Mouse (Mus musculus) limb, embryonic 13.5 days (tissue): ENCODE measurements around the gene 3110082I17Rik. TPM values are rescaled to one million over a fixed set of nuclear protein-coding genes. Genes with fewer than 3 reads are reported as not detected.
A peak's percentile ranks its signal among the peaks of the same experiment; 100 is the strongest.
"Not testable (repeated sequence)": the region's sequence is repeated elsewhere in the genome, so short reads cannot be mapped to it uniquely, and the experiment has no call there.

Experiments
- ATAC-seq: fragments of 200-750 bp; cut with Nextera tagmentation; 2 replicates; pipeline ENCODE4 v1.8.0; 2017; ENCODE audit warnings: low read depth, moderate number of reproducible peaks, moderate TSS enrichment; ENCODE audit not compliant: low FRiP score
- H3K27ac ChIP-seq: fragments of 300-500 bp; sonication (generic); 2 replicates; pipeline ENCODE4 v1.5.1; 2015; ENCODE audit warnings: inconsistent platforms, mild to moderate bottlenecking, moderate library complexity
- H3K27me3 ChIP-seq: fragments of 300-500 bp; sonication (generic); 2 replicates; pipeline ENCODE4 v1.6.1; 2015; ENCODE audit warnings: mild to moderate bottlenecking, inconsistent platforms
- H3K36me3 ChIP-seq: fragments of 300-500 bp; sonication (generic); 2 replicates; pipeline ENCODE4 v1.6.1; 2015; ENCODE audit warnings: inconsistent platforms, mild to moderate bottlenecking, moderate library complexity
- H3K4me1 ChIP-seq: fragments of 300-500 bp; sonication (generic); 2 replicates; pipeline ENCODE4 v1.6.1; 2015; ENCODE audit warnings: inconsistent platforms
- H3K4me2 ChIP-seq: fragments of 300-500 bp; sonication (generic); replicated peaks from 2 replicates; pipeline ENCODE4 v1.6.1; 2015; ENCODE audit warnings: inconsistent platforms, mild to moderate bottlenecking, moderate library complexity
- H3K4me3 ChIP-seq: fragments of 300-500 bp; sonication (generic); 2 replicates; pipeline ENCODE4 v1.5.1; 2015; ENCODE audit warnings: moderate library complexity, mild to moderate bottlenecking, inconsistent platforms
- H3K9ac ChIP-seq: fragments of 300-500 bp; sonication (generic); 2 replicates; pipeline ENCODE4 v1.6.1; 2015; ENCODE audit warnings: mild to moderate bottlenecking, inconsistent platforms
- H3K9me3 ChIP-seq: fragments of 300-500 bp; sonication (generic); 2 replicates; pipeline ENCODE4 v1.6.1; 2016; ENCODE audit warnings: inconsistent platforms
- WGBS: fragments of 180-500 bp; shearing (Covaris S2); methylation state at CpG from one replicate; pipeline ENCODE4 v1.1.7; 2015; 5-methylcytosine and 5-hydroxymethylcytosine counted together
- polyA plus RNA-seq: library from polyadenylated mRNA; unstranded; fragments of >200 nt; fragmentation: Nextera tagmentation; extraction: Ambion mirVana; gene quantifications from 2 replicates; pipeline ENCODE4 v1.2.1, GENCODE M21; 2015

Gene 3110082I17Rik
- polyA plus RNA-seq, 1 experiment from 2014 or later: 32.6 TPM

DNA sequence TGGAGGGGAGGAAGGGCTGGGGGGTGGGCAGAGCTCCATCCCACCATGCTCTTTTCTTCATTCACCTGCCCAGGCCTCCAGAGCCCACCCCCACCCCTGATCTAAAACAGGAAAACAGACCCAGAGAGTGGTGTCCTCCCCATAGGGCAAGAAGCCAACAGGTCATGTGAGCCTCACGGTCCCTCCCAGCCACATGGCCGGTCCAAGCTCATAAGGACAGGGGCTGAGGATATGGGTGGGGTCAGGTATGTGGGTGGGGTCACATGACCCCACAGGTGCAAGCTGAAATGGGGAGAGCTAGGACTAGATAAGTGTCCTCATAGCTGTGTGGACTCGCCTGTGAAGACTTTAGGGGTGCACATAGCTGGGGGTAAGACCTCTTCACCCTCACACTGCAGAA is 121.9 kb downstream of the 3110082I17Rik start:
- no peak overlapping the region for H3K4me2 ChIP-seq
- H3K9me3 ChIP-seq: no peaks in the 10 kb centered on the region
- H3K4me1 ChIP-seq: peaks cover 3% of the 10 kb centered on the region; the same call in 1 of the 2 replicates
- ATAC-seq: no peak
- no peak overlapping the region for H3K4me3 ChIP-seq
- no peak overlapping the region for H3K9ac ChIP-seq
- peaks cover 81% of the 10 kb centered on the region for H3K36me3 ChIP-seq
- H3K27ac ChIP-seq: no peak overlapping the region
- WGBS: 86% methylated on average over 3 of the region's 3 CpGs
- H3K27me3 ChIP-seq: no peaks in the 10 kb centered on the region

DNA sequence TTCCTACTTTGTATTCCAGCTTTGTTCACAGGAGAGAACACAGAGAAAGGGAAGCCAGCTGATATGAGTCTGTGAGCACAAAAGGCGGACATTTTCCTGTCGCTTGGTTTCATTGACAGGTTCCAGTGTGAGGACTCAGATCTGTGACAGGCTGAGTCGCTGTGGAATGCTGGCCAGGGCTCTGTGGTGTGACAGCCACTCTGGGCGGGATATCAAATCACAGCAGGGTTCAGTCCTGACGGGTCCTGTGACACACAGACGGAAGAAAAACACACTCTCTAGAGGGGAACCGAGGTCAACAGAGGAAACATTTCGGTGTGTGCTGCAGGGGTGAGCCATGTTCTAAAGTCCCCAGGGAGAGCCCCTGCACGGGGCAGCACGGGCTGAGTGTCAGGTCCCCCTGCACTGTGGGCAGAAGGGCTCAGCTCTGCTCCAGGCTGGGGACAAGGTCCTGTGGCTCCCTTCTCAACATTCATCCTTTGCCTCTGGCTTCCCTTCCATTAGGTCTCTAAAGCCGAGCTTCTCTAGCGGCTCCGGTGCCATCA is 122.4 kb downstream of the 3110082I17Rik start:
- Histone ChIP-seq H3K27me3 (no peaks in the 10 kb centered on the region), H3K4me1 (0 out of 2 replicates have a peak, but pooled peaks cover 4% of the 10 kb centered on the region), H3K9me3 (no peaks in the 10 kb centered on the region), H3K4me3 (no peak overlapping the region), H3K27ac (no peak overlapping the region), H3K9ac (no peak overlapping the region), H3K36me3 (peaks cover 81% of the 10 kb centered on the region), H3K4me2 (no peak overlapping the region)
- ATAC-seq: no peak
- 82% methylated on average over 13 of the region's 13 CpGs for WGBS

DNA sequence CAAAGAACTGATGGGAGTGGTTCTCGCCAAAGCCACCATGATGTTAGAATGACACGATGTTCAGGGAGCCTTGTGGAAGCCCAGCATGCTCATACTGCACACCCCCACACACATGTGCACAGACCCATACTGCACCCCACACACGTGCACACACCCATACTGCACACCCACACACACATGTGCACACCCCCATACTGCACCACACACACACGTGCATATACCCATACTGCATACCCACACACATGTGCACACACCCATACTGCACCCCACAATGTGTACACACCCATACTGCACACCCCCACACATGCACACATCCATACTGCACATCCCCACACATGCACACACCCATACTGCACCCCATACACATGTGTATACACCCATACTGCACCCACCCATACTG is 124.7 kb downstream of the 3110082I17Rik start:
- Histone ChIP-seq H3K27me3 (no peaks in the 10 kb centered on the region), H3K9me3 (no peaks in the 10 kb centered on the region), H3K4me2 (no peak overlapping the region), H3K4me3 (no peak overlapping the region), H3K27ac (no peak overlapping the region), H3K9ac (no peak overlapping the region), H3K4me1 (0 out of 2 replicates have a peak, but pooled peaks cover 4% of the 10 kb centered on the region), H3K36me3 (peaks cover 62% of the 10 kb centered on the region)
- WGBS: 93% methylated on average over 4 of the region's 4 CpGs
- ATAC-seq: 0 out of 2 replicates have a peak, but pooled peaks have one; percentile 21

DNA sequence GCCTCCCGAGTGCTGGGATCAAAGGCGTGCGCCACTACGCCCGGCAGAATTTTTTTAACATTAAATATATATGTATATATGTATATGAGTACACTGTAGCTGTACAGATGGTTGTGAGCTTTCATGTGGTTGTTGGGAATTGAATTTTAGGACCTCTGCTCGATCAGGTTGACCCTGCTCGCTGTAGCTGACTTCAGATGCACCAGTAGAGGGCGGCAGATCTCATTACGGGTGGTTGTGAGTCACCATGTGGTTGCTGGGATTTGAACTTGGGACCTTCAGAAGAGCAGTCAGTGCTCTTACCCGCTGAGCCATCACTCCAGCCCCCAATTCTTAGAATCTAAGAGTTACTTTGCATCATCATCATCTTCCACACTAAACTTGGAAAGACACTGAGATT is 125.9 kb downstream of the 3110082I17Rik start:
- WGBS: 84% methylated on average over 10 of the region's 10 CpGs
- H3K27ac ChIP-seq, H3K27me3 ChIP-seq, H3K9ac ChIP-seq, H3K4me1 ChIP-seq, H3K9me3 ChIP-seq, H3K4me2 ChIP-seq, H3K4me3 ChIP-seq, ATAC-seq: not testable (repeated sequence)
- peaks cover 50% of the 10 kb centered on the region for H3K36me3 ChIP-seq

DNA sequence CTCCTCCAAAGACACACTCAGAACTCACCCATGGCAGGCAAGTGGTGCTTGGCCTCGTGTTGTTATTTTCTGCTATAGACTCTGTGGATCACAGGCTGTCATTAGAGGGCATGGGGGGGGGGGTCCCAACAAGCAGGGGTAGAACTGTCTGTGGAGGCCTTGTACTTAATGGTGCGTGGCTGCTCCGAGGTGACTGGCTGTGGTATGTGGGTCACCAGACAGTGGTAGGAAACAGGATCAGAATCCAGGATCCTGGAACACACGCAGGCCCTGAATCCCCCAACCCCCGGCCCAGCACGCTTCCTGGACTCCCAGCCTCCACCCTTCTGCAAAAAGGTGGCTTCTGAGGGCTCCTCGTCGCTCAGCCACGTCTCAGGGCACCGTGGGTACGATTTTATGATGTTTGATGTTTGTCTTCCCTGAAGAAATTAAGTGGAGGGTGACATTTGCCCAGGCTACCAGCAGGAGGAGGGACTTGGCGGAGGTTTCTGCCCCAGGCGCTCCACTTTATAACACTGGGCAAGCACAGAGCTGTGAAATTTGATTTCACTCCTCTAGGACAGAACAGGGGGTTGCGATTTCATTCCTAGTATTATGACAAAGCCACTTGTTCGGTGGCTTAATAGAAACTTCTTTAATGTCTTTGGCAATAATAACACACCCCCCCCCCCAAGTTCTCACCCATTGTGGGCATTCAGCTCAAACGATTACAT is 126.9 kb downstream of the 3110082I17Rik start:
- H3K9me3 ChIP-seq: no peaks in the 10 kb centered on the region
- H3K36me3 ChIP-seq: peaks cover 40% of the 10 kb centered on the region
- no peak for ATAC-seq
- 0 out of 2 replicates have a peak, but pooled peaks cover 7% of the 10 kb centered on the region for H3K27me3 ChIP-seq
- H3K27ac ChIP-seq: no peak overlapping the region; the same call in 1 of the 2 replicates
- H3K4me3 ChIP-seq: no peak overlapping the region
- H3K4me2 ChIP-seq: no peak overlapping the region
- H3K4me1 ChIP-seq: 0 out of 2 replicates have a peak, but pooled peaks cover 4% of the 10 kb centered on the region
- no peak overlapping the region for H3K9ac ChIP-seq
- WGBS: 69% methylated on average over 16 of the region's 16 CpGs

DNA sequence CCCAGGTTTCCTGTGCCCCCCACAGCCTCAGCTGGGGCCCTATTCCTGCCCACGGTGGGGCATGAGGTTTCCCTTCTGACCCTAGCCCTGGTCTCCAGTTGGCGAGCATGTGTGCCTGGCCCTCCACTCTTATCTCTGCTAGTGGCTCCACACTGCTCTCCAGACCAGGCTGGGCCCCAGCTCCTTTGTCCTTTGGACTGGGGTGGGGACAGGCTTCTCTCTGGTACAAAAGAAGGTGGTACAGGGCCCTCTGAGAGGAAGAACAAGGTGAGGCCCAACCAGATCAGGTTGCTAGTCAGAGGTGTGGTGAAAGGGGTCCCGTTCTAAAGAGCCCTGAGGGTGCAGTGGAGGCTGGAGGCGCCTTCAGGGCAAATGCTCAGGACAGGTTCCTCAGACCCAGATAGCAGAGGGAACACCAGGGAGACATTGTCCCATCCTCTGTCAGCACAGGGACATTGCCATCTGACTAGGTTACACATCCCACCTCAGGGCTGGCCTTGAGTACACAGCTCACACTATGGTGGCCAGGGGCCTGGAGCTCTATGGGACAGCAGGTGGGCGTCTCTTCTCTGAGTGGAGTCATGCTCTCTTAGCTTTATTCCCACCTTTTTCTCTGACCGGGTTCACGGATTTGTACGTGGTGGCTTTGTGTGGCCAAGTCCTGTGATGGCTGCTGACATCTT is 127.6 kb downstream of the 3110082I17Rik start:
- no peak for ATAC-seq
- no peak overlapping the region for H3K27ac ChIP-seq
- H3K4me2 ChIP-seq: no peak overlapping the region
- H3K36me3 ChIP-seq: peaks cover 33% of the 10 kb centered on the region
- no peak overlapping the region for H3K9ac ChIP-seq
- peaks cover 9% of the 10 kb centered on the region; the same call in 1 of the 2 replicates for H3K27me3 ChIP-seq
- 0 out of 2 replicates have a peak, but pooled peaks cover 4% of the 10 kb centered on the region for H3K4me1 ChIP-seq
- no peak overlapping the region for H3K4me3 ChIP-seq
- no peaks in the 10 kb centered on the region for H3K9me3 ChIP-seq
- 87% methylated on average over 8 of the region's 8 CpGs for WGBS

DNA sequence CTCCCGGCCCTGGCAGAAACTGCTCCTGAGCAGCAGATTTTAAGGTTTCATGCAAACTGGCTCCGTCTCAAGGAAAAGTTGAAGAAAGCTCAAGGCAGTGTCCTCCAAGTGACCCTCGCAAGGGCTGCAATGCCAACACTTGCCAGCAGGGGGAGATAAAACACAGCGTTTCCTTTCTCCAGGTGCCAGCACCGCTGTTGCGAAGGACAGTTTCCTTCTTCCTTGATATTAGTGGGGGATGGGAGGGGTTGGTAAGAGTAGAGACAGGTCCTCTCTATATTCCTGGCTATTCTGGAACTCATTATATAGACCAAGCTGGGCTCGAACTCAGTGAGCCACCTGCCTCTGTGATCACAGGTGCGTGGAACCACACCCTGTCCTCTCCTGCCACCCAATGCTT is 128.6 kb downstream of the 3110082I17Rik start:
- no peak overlapping the region for H3K4me3 ChIP-seq
- no peak for ATAC-seq

DNA sequence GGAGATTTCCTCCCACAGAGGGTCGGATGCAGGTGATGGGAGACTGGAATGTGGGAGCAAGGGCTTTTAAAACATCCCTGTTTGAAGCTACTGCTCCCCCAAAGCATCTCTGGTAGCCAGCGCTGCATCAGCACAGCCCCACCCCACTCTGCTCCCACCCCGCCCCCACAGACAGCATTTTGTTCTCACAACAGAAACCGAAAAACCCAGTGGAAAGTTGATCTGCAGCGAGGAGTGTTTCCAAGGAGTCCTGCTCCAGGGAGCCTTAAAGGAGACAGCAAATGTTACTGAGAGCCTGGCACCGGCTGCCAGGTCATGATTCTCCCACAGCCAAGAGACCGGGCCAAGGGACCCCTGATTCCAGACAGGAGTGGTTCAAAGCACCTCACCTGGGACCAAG is 129.6 kb downstream of the 3110082I17Rik start:
- WGBS: 74% methylated on average over 7 of the region's 7 CpGs
- Histone ChIP-seq H3K4me1 (0 out of 2 replicates have a peak, but pooled peaks cover 4% of the 10 kb centered on the region), H3K9me3 (no peaks in the 10 kb centered on the region), H3K4me3 (no peak overlapping the region), H3K27ac (no peak overlapping the region), H3K9ac (no peak overlapping the region), H3K27me3 (peaks cover 29% of the 10 kb centered on the region), H3K4me2 (no peak overlapping the region), H3K36me3 (peaks cover 14% of the 10 kb centered on the region)
- no peak for ATAC-seq

More for the DNA sequence above, 128.6 kb downstream of the 3110082I17Rik start:
- H3K36me3 ChIP-seq: peaks cover 23% of the 10 kb centered on the region
- no peak overlapping the region for H3K27ac ChIP-seq
- H3K4me1 ChIP-seq: 0 out of 2 replicates have a peak, but pooled peaks cover 4% of the 10 kb centered on the region
- H3K27me3 ChIP-seq: peaks cover 19% of the 10 kb centered on the region
- no peak overlapping the region for H3K9ac ChIP-seq
- 15% methylated on average over 8 of the region's 8 CpGs for WGBS
- no peaks in the 10 kb centered on the region for H3K9me3 ChIP-seq
- no peak overlapping the region for H3K4me2 ChIP-seq

DNA sequence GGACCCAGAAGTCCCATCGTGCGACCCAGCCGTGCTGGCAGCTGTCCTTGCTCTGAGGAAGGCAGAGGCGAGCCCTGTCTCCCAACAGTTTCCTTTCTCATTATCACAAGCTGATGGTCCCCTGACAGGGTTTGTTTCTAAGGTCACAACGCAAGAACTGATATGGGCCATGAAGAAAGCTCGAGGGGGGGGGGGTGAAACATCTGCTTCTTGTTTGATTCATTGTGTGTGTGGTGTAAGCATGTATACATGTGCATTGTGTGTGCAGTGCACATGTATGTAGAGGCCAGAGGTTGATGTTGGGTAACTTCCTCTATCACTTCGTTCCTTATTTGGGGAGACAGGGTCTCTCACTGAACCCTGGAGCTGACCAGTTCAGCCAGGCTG is 132.7 kb downstream of the 3110082I17Rik start:
- H3K36me3 ChIP-seq: no peaks in the 10 kb centered on the region
- H3K9ac ChIP-seq: no peak overlapping the region
- no peak overlapping the region for H3K27ac ChIP-seq
- ATAC-seq: no peak
- 73% methylated on average over 7 of the region's 7 CpGs for WGBS
- peaks cover 12% of the 10 kb centered on the region for H3K4me1 ChIP-seq
- H3K4me2 ChIP-seq: no peak overlapping the region
- H3K27me3 ChIP-seq: peaks cover 60% of the 10 kb centered on the region
- H3K4me3 ChIP-seq: no peak overlapping the region
- no peaks in the 10 kb centered on the region for H3K9me3 ChIP-seq

DNA sequence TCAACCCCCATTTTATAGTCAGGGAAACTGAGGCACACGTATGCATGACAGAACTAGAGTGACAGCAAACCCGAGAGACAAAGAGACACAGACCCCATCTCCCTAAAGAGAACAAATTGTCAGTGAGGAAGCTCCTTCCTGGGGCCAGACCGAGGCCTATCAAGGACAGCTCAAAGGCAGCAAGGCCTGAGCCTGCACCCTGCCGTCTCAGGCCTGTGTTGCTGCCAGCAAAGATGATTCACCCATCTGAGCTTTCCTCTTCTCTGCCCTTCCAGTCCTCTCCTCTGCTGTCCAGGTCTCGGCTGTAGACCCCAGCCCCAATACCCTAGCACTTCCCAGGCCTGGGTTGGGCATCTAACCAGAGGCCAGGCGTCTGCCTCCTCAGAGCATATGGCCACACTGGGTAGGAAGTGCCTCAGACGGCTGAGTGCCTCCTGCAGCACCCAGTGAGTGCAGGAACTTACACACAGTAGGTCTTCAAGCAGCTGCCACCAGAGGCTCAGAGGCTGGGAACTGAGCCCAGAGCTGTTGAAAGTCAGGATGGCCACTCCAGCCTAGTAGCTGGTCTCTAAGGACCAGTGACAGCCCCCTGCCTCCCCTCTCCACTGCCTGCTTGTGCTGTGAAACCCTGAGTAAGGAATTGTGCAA is 133.2 kb downstream of the 3110082I17Rik start:
- no peaks in the 10 kb centered on the region for H3K36me3 ChIP-seq
- 74% methylated on average over 7 of the region's 7 CpGs for WGBS
- H3K9me3 ChIP-seq: no peaks in the 10 kb centered on the region
- ATAC-seq: no peak
- no peak overlapping the region for H3K4me2 ChIP-seq
- no peak overlapping the region for H3K27ac ChIP-seq
- no peak overlapping the region for H3K4me3 ChIP-seq
- peaks cover 12% of the 10 kb centered on the region for H3K4me1 ChIP-seq
- peaks cover 65% of the 10 kb centered on the region for H3K27me3 ChIP-seq
- H3K9ac ChIP-seq: no peak overlapping the region

DNA sequence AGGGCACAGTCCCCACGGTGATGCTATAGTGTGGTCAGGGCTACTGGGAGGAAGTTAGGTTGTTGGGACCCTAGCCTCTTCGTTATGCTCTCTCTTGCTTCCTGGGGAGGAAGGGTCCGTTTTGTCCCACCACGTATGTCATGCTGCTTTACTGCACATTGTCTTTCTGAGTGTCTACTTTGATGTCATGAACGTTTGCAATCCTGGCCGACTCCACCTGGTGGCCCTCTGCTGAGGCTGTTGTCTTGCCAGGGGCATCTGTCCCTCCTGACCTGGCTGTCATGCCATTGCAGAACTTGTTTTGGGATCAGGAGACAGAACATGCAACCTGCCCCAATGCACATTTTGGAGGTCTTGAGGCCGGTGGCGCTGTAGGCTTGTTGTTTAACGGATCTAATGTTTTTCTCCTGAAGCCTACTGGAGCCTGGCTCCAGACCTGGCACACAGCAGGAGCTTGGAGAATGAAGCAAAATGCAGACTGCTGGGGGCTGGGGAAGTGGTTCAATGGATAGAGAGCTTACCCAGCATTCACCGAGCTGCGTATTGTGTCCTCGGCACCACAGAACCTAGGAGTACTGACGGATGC is 134.1 kb downstream of the 3110082I17Rik start:
- H3K27me3 ChIP-seq: peaks cover 65% of the 10 kb centered on the region
- no peaks in the 10 kb centered on the region for H3K9me3 ChIP-seq
- no peak for ATAC-seq
- H3K9ac ChIP-seq: no peak overlapping the region
- H3K27ac ChIP-seq: no peak overlapping the region
- no peak overlapping the region for H3K4me3 ChIP-seq
- WGBS: 63% methylated on average over 13 of the region's 13 CpGs
- H3K4me2 ChIP-seq: no peak overlapping the region
- H3K4me1 ChIP-seq: peaks cover 12% of the 10 kb centered on the region
- H3K36me3 ChIP-seq: no peaks in the 10 kb centered on the region
